Mouse (Mus musculus): ENCODE results near the gene Pagr1a. TPM values are rescaled to one million over a fixed set of nuclear protein-coding genes. Genes with fewer than 3 reads are reported as not detected.

The Pagr1a gene
- total and polyA plus RNA-seq, 3 experiments, result 60.2 to 85.9 TPM; not detected in 1

- peak; percentile 79 for TF ChIP-seq NELFE (IDR thresholded peaks at IDR 0.05; ENCODE audit: low read depth, low read length)
- peak; percentile 93 for TF ChIP-seq HCFC1 (IDR thresholded peaks at IDR 0.05; ENCODE audit: low read depth, low read length)
- peak; percentile 31; the same call in 1 of the 2 replicates for TF ChIP-seq POLR2AphosphoS5 (IDR thresholded peaks at IDR 0.05; ENCODE audit: borderline replicate concordance, low read depth, low read length)
- no peak for TF ChIP-seq MYC (IDR thresholded peaks at IDR 0.05; ENCODE audit: low read depth, low read length)
- peak; percentile 98 for TF ChIP-seq E2F4 (IDR thresholded peaks at IDR 0.05; ENCODE audit: borderline replicate concordance, low read depth, low read length)
Measured at GRCm38 (mm10) chr7:127016971-127017949, at the start of gene Pagr1a (continued).

- no peak overlapping the region for H3K9ac ChIP-seq (ENCODE audit: control insufficient read depth, low read depth, low read length, poor library complexity, severe bottlenecking)
- H3K4me3 ChIP-seq (ENCODE audit: control insufficient read depth in 1 of 2, insufficient read depth in 1 of 2, low read depth in 2 of 2, low read length in 2 of 2), result no peak overlapping the region
- no peaks in the 10 kb centered on the region for H3K4me1 ChIP-seq (ENCODE audit: control insufficient read depth in 1 of 2, insufficient read depth in 2 of 2, low read length in 2 of 2)
- no peak overlapping the region for H3K27ac ChIP-seq (ENCODE audit: control insufficient read depth, low read depth, low read length)
- no peaks in the 10 kb centered on the region for H3K9me3 ChIP-seq (replicated peaks; ENCODE audit: insufficient read depth, low read length)
- no peak for DNase-seq (ENCODE audit: low read depth, low spot score)
- peaks cover 0 to 4% of the 10 kb centered on the region in 2 experiments; a peak in 2 of 4 replicates for H3K36me3 ChIP-seq (ENCODE audit: control insufficient read depth in 1 of 2, insufficient read depth in 2 of 2, low read length in 2 of 2)
- no peak for TF ChIP-seq KAT2A (conservative IDR thresholded peaks at IDR 0.05; ENCODE audit: low read depth, low read length)
- TF ChIP-seq NRF1 (IDR thresholded peaks at IDR 0.05; ENCODE audit: insufficient read depth, low read depth, low read length, poor library complexity, severe bottlenecking), result no peak
- TF ChIP-seq NELFE (IDR thresholded peaks at IDR 0.05; ENCODE audit: low read depth, low read length), result no peak
- no peak for TF ChIP-seq BHLHE40 (IDR thresholded peaks at IDR 0.05; ENCODE audit: borderline replicate concordance, low read depth, low read length)
- TF ChIP-seq TCF12 (IDR thresholded peaks at IDR 0.05; ENCODE audit: low read depth, low read length), result no peak
- no peak for TF ChIP-seq ZC3H11A (IDR thresholded peaks at IDR 0.05; ENCODE audit: low read depth, low read length)
- no peak for TF ChIP-seq MYB (IDR thresholded peaks at IDR 0.05; ENCODE audit: low read depth, low read length)
- no peak for TF ChIP-seq RAD21 (IDR thresholded peaks at IDR 0.05; ENCODE audit: low read depth, low read length)
- TF ChIP-seq SIN3A (IDR thresholded peaks at IDR 0.05; ENCODE audit: low read length), result no peak
- no peak for TF ChIP-seq HCFC1 (IDR thresholded peaks at IDR 0.05; ENCODE audit: low read depth, low read length)
- H3K27me3 ChIP-seq (ENCODE audit: control insufficient read depth in 1 of 2, insufficient read depth in 2 of 2, low read length in 2 of 2), result no peaks in the 10 kb centered on the region
- no peaks in the 10 kb centered on the region for H3K79me2 ChIP-seq (ENCODE audit: control insufficient read depth, insufficient read depth, low read length, poor library complexity)
Measured at GRCm38 (mm10) chr7:127066317-127066716, 49.2 kb upstream of the Pagr1a start.

GRCm38 (mm10) chr7:127065538-127065937 lies 48.4 kb upstream of the Pagr1a start:
- no peaks in the 10 kb centered on the region for H3K79me2 ChIP-seq (ENCODE audit: control insufficient read depth, insufficient read depth, low read length, poor library complexity)
- peaks cover 0 to 4% of the 10 kb centered on the region in 2 experiments; a peak in 2 of 4 replicates for H3K36me3 ChIP-seq (ENCODE audit: control insufficient read depth in 1 of 2, insufficient read depth in 2 of 2, low read length in 2 of 2)
- DNase-seq (ENCODE audit: low read depth, low spot score), result peak; percentile 23
- no peaks in the 10 kb centered on the region for H3K27me3 ChIP-seq (ENCODE audit: control insufficient read depth in 1 of 2, insufficient read depth in 2 of 2, low read length in 2 of 2)
- H3K4me3 ChIP-seq (ENCODE audit: control insufficient read depth in 1 of 2, insufficient read depth in 1 of 2, low read depth in 2 of 2, low read length in 2 of 2), result no peak overlapping the region
- TF ChIP-seq RAD21 (IDR thresholded peaks at IDR 0.05; ENCODE audit: low read depth, low read length) (peak; percentile 35), CTCF (IDR thresholded peaks at IDR 0.05 in 2 of 3, conservative IDR thresholded peaks at IDR 0.05 in 1 of 3; ENCODE audit: control insufficient read depth in 1 of 3, insufficient read depth in 1 of 3, low read depth in 2 of 3, low read length in 3 of 3, poor library complexity in 1 of 3, severe bottlenecking in 1 of 3) (peak in 2 of 3 experiments; percentile 25 to 35; a peak in 2 of 6 replicates), TAL1 (IDR thresholded peaks at IDR 0.05; ENCODE audit: low read length) (no peak), ZC3H11A (IDR thresholded peaks at IDR 0.05; ENCODE audit: low read depth, low read length) (peak; percentile 29), UBTF (IDR thresholded peaks at IDR 0.05; ENCODE audit: borderline replicate concordance, insufficient read depth, low read depth, low read length) (no peak), SMC3 (IDR thresholded peaks at IDR 0.05; ENCODE audit: low read depth, low read length) (peak; percentile 43), NELFE (IDR thresholded peaks at IDR 0.05; ENCODE audit: low read depth, low read length) (no peak), MXI1 (IDR thresholded peaks at IDR 0.05; ENCODE audit: low read depth, low read length) (no peak)
- no peaks in the 10 kb centered on the region for H3K9me3 ChIP-seq (replicated peaks; ENCODE audit: insufficient read depth, low read length)
- no peaks in the 10 kb centered on the region for H3K4me1 ChIP-seq (ENCODE audit: control insufficient read depth in 1 of 2, insufficient read depth in 2 of 2, low read length in 2 of 2)
- no peak overlapping the region for H3K9ac ChIP-seq (ENCODE audit: control insufficient read depth, low read depth, low read length, poor library complexity, severe bottlenecking)
- H3K27ac ChIP-seq (ENCODE audit: control insufficient read depth, low read depth, low read length), result no peak overlapping the region

Measured in MEL (cell line).